Mouse (Mus musculus) Muller cell, postnatal 12 days (primary cell): Measurements from ENCODE around the gene Mpo.
A peak's percentile ranks its signal among the peaks of the same experiment; 100 is the strongest.

ENCODE experiments used
- DNase-seq: peaks from one replicate; pipeline ENCODE4 v3.0.0-alpha.2; 2015; ENCODE audit errors: inconsistent ontology term

The Mpo gene

GRCm38 (mm10) chr11:87758161-87758911 is 35.0 kb upstream of the Mpo start:
- no peak for DNase-seq

DNA sequence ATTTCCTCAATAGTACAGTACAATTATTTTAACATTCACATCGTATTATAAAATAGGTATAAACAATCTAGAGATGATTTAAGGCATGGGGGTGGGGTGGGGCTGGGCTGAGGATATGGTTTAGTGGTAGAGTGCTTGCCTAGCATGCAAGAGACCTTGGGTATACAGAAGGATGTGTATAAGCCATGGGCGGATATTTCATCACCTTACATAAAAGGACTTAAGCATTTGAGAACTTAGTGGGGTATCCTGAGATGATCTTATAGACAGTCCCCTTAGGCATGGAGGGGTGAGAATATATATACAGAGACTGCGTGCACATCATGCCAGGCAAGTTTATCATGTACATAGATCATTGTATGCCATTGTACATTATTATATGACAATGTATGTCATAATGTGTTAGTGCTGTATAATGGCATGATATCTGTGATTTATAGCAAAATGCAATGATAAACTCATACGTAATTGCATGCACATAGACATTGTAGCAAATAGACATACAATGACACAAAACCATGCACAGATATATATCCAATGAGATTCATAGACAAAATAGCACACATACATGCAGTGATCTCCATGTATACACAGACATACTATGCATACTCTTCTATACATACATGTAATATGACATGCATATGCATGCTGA is 34.3 kb upstream of the Mpo start:
- DNase-seq, result no peak

DNA sequence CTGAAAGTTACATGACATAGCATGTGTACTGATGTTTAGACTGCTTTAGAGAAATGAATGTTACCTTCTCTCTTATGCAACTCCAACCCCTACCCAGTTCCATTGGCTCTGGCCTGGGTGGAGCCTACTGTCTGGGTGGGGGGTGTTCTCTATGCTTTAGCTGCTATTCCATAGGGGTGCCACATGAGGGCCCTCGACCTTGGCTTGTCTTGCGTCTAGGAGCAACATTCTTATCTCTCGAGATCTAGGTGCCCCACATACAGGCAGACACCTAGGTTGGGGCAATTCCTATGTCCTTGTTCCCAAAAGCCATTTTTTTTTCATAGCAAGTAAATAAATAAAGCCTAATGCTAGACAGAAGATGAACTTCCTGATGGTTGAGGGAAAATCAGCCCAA is 33.8 kb upstream of the Mpo start:
- DNase-seq, result no peak

- no peak for DNase-seq
Measured at GRCm38 (mm10) chr11:87760301-87761081, 32.9 kb upstream of the Mpo start, which contains the start of gene Tspoap1. TSS of gene Tspoap1 (plus strand) at chr11:87760541.

GRCm38 (mm10) chr11:87761181-87761721 is 32.1 kb upstream of the Mpo start:
- no peak for DNase-seq

DNA sequence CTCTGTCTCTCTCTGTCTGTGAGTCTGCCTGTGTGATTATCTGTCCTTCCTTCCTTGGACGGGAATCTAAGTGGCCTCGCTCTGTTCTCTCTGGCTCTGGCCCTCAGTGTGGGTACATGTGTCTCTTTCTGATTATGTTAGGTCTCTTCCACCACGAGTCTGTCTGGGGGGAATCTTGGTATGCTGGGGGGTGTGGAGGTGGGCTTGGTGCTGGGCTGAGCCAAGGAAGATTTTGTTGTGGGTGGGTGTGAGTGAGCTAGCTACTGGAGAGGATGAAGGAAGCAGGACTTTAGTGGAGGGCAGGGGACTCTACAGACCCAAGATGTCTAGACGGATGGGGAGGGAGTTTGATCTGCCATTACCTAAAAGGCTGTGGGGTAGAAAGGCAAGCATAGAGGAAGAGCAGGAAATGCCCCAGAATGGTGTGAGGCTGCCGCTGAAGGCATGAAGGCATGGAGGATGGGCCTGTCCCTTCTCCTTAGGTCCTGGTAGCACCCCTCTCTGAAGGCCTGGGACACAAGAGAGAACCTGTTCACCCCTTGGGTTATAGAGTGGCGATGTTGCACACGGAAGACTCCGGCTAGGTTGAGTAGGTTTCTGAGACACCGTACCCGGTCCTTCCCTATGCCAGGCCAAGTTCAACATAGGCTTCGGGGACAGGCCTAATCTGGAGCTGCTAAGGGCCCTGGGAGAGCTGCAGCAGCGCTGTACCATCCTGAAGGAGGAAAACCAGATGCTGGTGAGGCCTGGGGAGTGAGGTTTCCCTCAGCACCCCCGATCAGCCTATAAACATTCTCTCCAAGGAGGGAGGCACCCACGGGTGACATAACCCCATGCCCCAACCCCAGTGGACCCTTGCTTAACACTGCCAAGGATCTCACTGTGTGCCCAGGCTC is 31.3 kb upstream of the Mpo start:
- no peak for DNase-seq

DNA sequence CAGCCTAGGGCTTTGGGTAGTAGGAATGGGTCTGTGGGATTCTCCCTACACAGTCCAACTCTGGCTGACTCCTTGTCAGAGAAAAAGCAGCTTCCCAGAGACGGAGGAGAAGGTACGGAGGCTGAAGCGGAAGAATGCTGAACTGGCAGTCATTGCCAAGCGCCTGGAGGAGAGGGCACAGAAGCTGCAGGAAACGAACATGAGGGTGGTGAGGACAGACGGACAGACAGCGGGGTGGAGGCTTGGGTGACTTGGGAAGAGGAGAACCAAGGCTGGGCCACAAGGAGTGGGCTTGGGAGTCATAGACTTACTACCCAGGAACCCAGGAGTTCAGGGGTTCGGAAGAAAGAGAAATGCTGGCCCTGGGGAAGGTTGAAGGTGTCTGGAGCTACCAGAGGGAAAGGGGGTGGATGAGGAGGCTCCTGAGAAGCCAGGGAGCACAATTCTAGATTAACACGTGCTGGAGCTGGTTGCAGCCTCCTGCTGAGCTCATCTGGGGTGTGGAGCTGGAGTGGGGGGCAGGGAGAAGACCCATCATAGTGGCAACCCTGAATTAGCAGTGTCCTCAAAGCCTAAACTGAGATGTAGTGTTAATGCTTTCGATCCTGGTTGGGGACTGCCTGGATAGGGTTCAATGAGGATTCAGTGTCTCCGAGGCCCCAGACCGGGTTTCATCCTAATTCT is 30.5 kb upstream of the Mpo start:
- DNase-seq, result no peak

GRCm38 (mm10) chr11:87763511-87763987 is 29.8 kb upstream of the Mpo start:
- DNase-seq, result peak; percentile 23

- DNase-seq, result peak; percentile 52
Measured at GRCm38 (mm10) chr11:87763988-87764876, 29.1 kb upstream of the Mpo start.

GRCm38 (mm10) chr11:87768745-87769144 is 24.6 kb upstream of the Mpo start:
- no peak for DNase-seq

DNA sequence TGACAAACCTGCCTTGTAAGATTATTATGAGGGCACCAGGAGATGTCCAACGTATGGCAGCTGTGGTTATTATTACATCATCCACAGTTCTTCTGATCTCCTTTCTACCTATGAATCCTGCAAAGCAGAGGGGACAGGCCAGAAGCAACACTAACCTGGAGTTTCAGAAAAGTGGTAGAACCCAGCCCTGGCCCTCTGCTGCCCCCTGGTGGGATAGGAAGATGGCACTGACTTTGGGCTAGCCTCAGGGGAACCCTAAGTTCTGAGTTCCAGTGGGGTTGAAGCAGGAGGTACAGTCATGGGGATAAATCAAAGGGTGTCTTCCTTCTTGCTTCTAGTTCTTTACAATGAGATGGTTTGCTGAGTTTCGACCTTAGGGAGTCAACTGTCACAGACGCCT is 22.4 kb upstream of the Mpo start:
- peak; percentile 30 for DNase-seq

DNA sequence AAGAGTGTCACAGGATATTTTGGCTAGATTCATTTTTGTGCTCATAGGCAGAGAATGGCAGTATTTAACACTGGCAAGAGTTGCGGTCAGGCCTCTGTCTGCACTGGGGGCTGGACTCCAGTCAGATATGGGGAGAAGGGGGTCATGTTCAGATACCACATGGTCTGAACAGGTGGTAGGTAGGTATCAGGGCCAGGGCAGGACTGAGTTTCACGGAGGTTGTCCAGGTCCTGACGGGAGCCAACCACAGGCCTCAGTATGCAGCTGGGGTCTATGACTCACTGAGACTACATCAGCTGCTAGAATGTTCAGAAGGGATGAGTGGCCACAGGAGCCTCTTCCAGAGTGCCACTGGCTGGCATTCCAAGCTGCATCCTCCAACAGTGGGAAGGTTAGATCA is 21.0 kb upstream of the Mpo start:
- no peak for DNase-seq

- peak; percentile 84 for DNase-seq
Measured at GRCm38 (mm10) chr11:87778100-87778765, 15.1 kb upstream of the Mpo start.

DNA sequence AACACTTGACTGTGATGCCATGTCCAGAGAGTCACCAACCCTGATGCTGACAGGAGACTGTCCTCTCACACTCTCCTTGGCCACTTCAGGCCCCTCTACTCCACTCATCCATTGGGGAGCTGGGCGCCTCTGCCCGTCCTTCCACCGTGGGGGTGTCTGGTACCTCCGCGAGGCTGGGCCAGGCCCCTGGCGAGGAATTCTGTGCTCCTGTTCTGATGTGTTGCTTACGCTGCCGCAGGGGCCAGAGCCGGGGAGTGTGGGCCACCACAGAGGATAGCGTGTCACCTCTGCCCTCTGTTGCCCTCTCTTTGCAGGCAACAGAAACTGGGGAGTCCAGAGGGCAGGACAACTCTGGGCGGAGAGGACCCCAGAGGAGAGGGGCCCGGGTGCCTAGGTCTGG is 14.5 kb upstream of the Mpo start:
- DNase-seq, result no peak

DNA sequence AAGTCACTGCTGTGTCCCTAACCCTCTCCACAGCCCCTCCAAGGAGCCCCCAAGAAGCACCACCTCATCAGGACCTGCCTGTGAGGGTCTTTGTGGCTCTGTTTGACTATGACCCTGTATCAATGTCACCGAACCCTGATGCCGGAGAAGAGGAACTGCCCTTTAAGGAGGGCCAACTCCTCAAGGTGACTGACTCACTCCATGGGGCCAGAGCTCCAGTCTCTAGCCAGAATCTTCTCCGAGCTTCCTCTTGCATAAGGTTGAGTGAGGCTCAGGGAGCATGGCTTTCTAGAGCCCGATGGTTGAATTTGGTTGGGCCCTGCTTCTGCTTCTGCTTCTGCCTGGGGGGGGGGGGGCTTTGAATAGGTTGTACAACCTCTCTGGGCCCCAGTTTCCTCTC is 14.0 kb upstream of the Mpo start:
- DNase-seq, result no peak

DNA sequence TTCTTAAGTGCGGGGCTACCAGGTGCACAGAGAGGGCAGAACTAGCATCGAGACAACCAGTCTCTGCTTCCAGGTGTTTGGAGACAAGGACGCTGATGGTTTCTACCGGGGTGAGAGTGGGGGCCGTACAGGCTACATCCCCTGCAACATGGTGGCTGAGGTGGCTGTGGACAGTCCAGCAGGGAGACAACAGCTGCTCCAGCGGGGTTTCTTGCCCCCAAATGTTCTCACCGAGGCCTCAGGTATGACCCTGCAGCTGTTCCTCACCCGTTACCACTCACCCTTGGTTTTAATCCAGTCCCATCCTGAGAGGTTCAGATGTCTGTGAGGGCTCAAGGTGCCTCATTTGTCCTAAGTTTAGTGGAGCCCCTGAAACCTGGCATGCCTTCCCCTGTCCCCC is 13.3 kb upstream of the Mpo start:
- DNase-seq, result no peak

DNA sequence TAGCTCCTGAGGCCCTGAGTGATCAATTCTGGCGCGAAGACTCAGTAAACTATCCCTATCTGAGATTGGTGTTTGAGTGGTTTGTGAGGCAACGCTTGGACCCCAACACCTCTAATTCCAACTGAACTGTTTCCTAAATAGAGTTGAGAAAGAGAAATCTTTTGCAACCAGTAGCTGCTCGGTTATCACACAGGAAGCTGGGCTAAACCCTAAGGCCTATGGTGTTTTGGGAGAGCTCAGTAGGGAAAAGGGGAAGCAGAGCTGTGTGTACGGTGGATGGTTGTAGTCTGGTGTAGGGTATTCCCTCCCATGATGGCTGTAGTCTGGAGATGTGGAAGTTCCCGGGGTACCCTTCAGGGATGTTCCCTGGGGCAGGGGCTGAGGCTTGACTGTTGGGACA is 3.3 kb upstream of the Mpo start:
- no peak for DNase-seq

- peak; percentile 10 for DNase-seq
Measured at GRCm38 (mm10) chr11:87801711-87802275, 8.4 kb downstream of the Mpo start.

GRCm38 (mm10) chr11:87802621-87803020 is 9.2 kb downstream of the Mpo start:
- DNase-seq, result peak; percentile 25
